Mouse (Mus musculus): ENCODE results near the gene AC140267.1. TPM values are rescaled to one million over a fixed set of nuclear protein-coding genes. Genes with fewer than 3 reads are reported as not detected.
A peak's percentile ranks its signal among the peaks of the same experiment; 100 is the strongest.

AC140267.1 gene
- polyA plus RNA-seq, 1 experiment from 2014 or later = not detected

DNA sequence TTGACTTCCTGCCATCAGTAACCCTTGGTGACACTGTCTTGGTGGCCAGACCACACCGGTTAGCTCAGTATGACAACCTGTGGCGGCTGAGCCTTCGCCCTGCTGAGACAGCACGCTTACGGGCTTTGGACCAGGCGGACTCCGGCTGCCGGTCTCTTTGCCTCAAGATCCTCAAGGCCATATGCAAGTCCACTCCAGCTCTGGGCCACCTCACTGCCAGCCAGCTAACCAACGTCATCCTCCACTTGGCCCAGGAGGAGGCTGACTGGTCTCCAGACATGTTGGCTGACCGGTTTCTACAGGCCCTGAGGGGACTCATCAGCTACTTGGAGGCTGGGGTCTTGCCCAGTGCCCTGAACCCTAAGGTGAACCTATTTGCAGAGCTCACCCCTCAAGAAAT, 14.0 kb downstream of the AC140267.1 start:
- ATAC-seq = no peak
- WGBS = 95% methylated on average over 10 of the region's 10 CpGs
- Histone ChIP-seq H3K4me3 (replicated peaks; ENCODE audit: low read length) (no peak overlapping the region), H3K27ac (ENCODE audit: low read length) (no peak overlapping the region), H3K36me3 (ENCODE audit: control insufficient read depth, insufficient read depth) (peaks cover 24% of the 10 kb centered on the region), H3K27me3 (replicated peaks; ENCODE audit: control insufficient read depth, insufficient read depth, low read length) (no peaks in the 10 kb centered on the region), H3K9ac (replicated peaks; ENCODE audit: low read depth, low read length) (no peak overlapping the region), H3K4me2 (ENCODE audit: low read length) (no peak overlapping the region), H3K4me1 (replicated peaks; ENCODE audit: control insufficient read depth, insufficient read depth, low read length) (peaks cover 8% of the 10 kb centered on the region), H3K9me3 (ENCODE audit: control insufficient read depth, low read length) (no peaks in the 10 kb centered on the region)

DNA sequence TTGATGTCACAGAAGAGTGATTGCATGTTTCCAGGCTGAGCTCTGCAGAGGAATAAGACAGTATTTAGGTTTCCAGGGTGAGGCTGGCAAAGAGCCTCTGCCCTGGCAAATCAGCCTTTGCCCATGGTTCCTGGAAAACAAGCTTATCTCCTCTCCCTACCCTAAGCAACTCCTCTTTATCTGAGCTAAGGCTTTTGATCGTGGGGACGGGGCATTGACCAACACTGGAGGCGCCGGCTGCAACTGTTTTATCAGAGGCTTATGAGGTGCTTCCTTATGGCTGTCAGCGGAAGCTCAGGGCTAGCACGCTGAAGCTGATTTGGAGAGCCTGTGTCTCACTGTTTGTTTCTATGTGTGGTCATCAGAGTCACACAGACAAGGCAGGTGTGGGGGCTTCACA, 15.0 kb downstream of the AC140267.1 start:
- H3K27me3 ChIP-seq (replicated peaks; ENCODE audit: control insufficient read depth, insufficient read depth, low read length) = no peaks in the 10 kb centered on the region
- WGBS = 92% methylated on average over 6 of the region's 6 CpGs
- no peak overlapping the region for H3K4me2 ChIP-seq (ENCODE audit: low read length)
- H3K4me1 ChIP-seq (replicated peaks; ENCODE audit: control insufficient read depth, insufficient read depth, low read length) = peaks cover 8% of the 10 kb centered on the region
- no peak overlapping the region for H3K9ac ChIP-seq (replicated peaks; ENCODE audit: low read depth, low read length)
- H3K4me3 ChIP-seq (replicated peaks; ENCODE audit: low read length) = no peak overlapping the region
- H3K9me3 ChIP-seq (ENCODE audit: control insufficient read depth, low read length) = no peaks in the 10 kb centered on the region
- H3K27ac ChIP-seq (ENCODE audit: low read length) = no peak overlapping the region
- peaks cover 24% of the 10 kb centered on the region for H3K36me3 ChIP-seq (ENCODE audit: control insufficient read depth, insufficient read depth)
- ATAC-seq = no peak

DNA sequence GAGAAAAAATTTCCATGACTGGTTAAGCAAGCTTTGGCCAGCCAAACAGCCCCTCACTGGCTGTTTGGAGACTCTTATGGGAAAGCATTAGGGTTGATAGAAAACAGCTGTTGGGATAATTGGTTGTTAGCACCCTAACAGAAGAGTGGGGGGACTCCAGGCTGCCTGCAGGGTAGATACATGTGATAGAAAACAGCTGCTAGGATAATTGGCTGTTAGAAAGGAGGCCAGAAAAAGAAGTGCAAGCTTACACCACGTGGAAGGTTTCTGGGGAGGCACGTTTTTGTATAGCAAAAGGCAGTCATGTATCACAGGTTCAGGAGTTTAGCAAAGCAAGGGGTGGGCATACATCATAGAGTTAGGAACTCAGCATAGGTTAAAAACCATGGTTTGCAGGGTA, 17.9 kb downstream of the AC140267.1 start:
- peaks cover 22% of the 10 kb centered on the region for H3K36me3 ChIP-seq (ENCODE audit: control insufficient read depth, insufficient read depth)
- WGBS = 29% methylated on average over 2 of the region's 2 CpGs
- no peak for ATAC-seq

DNA sequence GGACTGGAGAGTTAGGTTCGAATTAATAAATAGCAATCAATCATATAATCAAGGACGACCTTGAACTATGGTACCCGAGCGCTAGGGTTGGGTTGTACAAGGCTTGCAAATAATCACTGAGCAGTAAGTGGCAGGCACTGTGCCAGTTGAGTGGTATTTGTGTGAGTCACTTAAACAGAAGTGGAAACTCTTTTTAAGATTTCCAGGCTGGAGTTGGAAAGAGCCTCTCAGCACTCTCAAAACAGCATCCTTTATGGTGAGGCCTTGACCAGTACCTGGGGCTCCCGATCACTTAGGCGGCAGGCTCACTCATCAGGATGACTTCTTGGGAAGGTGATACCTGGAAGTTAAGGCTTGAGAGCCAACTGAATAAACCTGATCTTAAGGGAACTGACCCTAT, 18.6 kb downstream of the AC140267.1 start:
- WGBS = 51% methylated on average over 6 of the region's 6 CpGs
- Histone ChIP-seq H3K4me2 (ENCODE audit: low read length) (peak overlapping the region; percentile 81), H3K9me3 (ENCODE audit: control insufficient read depth, low read length) (no peaks in the 10 kb centered on the region), H3K4me1 (replicated peaks; ENCODE audit: control insufficient read depth, insufficient read depth, low read length) (peaks cover 31% of the 10 kb centered on the region), H3K4me3 (replicated peaks; ENCODE audit: low read length) (peak overlapping the region; percentile 100), H3K27me3 (replicated peaks; ENCODE audit: control insufficient read depth, insufficient read depth, low read length) (no peaks in the 10 kb centered on the region), H3K9ac (replicated peaks; ENCODE audit: low read depth, low read length) (peak overlapping the region; percentile 72), H3K27ac (ENCODE audit: low read length) (peak overlapping the region; percentile 99), H3K36me3 (ENCODE audit: control insufficient read depth, insufficient read depth) (peaks cover 17% of the 10 kb centered on the region)
- ATAC-seq = no peak

More for the DNA sequence above, 17.9 kb downstream of the AC140267.1 start:
- no peak overlapping the region; the same call in 1 of the 2 replicates for H3K27ac ChIP-seq (ENCODE audit: low read length)
- no peak overlapping the region for H3K4me2 ChIP-seq (ENCODE audit: low read length)
- H3K4me1 ChIP-seq (replicated peaks; ENCODE audit: control insufficient read depth, insufficient read depth, low read length) = peaks cover 31% of the 10 kb centered on the region
- H3K27me3 ChIP-seq (replicated peaks; ENCODE audit: control insufficient read depth, insufficient read depth, low read length) = no peaks in the 10 kb centered on the region
- no peak overlapping the region for H3K4me3 ChIP-seq (replicated peaks; ENCODE audit: low read length)
- H3K9me3 ChIP-seq (ENCODE audit: control insufficient read depth, low read length) = no peaks in the 10 kb centered on the region
- no peak overlapping the region for H3K9ac ChIP-seq (replicated peaks; ENCODE audit: low read depth, low read length)

DNA sequence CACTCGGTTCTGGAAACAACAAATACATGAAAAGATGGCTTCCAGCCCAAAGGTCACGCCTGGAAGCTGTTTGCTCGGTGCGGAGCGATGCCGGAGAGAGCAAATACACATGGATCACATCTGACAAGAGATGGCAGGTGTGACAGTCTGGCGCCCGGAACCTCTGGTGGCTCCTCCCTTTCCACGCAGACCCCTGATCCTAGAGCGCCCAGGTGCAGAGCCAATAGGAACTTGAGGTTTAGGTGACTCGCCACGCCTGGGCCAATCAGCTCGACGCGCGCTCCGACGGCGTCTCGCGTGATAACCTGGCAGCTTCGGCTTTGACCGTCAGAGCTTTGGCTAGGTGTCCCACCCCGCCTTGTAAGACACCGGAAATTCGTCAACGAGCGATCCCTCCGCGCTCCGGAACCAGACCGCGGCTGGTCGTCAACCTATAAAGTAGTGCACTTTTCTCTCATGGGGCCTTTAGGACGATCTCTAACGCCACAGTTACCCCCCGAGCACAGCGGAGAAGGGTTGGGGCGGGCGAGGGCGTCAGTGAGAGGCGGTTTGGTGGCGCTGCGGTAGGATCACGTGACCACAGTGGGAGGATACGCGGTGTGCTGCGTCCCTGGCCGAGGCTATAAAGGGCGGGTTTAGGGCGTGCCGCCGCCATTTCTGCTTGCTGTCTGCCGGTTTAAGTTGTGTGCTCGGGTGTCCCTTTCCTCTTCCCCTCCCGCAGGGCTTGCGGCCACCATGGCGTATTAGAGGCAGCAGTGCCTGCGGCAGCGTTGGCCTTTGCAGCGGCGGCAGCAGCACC, 19.4 kb downstream of the AC140267.1 start, which contains the start of gene Atf4:
Gene Atf4 (plus strand): TSS at position 338 of the 799 bp plus-strand sequence.
- Histone ChIP-seq H3K27me3 (replicated peaks; ENCODE audit: control insufficient read depth, insufficient read depth, low read length) (no peaks in the 10 kb centered on the region), H3K36me3 (ENCODE audit: control insufficient read depth, insufficient read depth) (peaks cover 14% of the 10 kb centered on the region)
- WGBS = under 1% methylated on average over 62 of the region's 62 CpGs

DNA sequence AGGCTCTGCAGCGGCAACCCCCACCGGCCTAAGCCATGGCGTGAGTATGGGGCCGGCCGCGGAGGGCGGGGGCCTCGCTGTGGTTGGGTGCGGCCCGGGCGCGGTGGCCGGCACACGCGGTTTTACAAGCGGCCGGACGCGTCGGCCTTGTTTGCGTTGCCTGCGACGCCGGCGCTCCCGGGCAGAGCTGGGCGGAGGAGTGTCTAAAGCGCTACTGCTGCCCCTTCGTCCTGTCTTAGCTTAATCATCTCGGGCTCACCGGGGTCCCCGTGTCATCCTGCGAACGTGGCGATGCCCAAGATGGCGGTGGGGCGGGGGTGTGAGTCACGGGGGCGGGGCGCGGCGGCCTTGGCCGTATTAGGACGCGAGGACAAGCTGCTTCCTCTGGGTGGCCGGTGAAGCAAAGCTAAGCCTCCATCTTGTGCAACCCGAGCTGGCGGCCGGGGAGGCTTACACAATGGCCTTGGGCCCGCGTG, 20.0 kb downstream of the AC140267.1 start:
- Histone ChIP-seq H3K36me3 (ENCODE audit: control insufficient read depth, insufficient read depth) (peaks cover 14% of the 10 kb centered on the region), H3K9me3 (ENCODE audit: control insufficient read depth, low read length) (no peaks in the 10 kb centered on the region), H3K27me3 (replicated peaks; ENCODE audit: control insufficient read depth, insufficient read depth, low read length) (no peaks in the 10 kb centered on the region), H3K9ac (replicated peaks; ENCODE audit: low read depth, low read length) (peak overlapping the region; percentile 100), H3K4me3 (replicated peaks; ENCODE audit: low read length) (peak overlapping the region; percentile 100), H3K4me1 (replicated peaks; ENCODE audit: control insufficient read depth, insufficient read depth, low read length) (peaks cover 31% of the 10 kb centered on the region), H3K4me2 (ENCODE audit: low read length) (peak overlapping the region; percentile 81), H3K27ac (ENCODE audit: low read length) (peak overlapping the region; percentile 99)
- under 1% methylated on average over 51 of the region's 51 CpGs for WGBS
- ATAC-seq = peak; percentile 15; the same call in 1 of the 2 replicates

More for the DNA sequence above, 19.4 kb downstream of the AC140267.1 start, which contains the start of gene Atf4:
- H3K4me1 ChIP-seq (replicated peaks; ENCODE audit: control insufficient read depth, insufficient read depth, low read length) = peaks cover 31% of the 10 kb centered on the region
- H3K27ac ChIP-seq (ENCODE audit: low read length) = peak within 1 kb of the TSS; percentile 99
- peak within 1 kb of the TSS; percentile 100 for H3K4me3 ChIP-seq (replicated peaks; ENCODE audit: low read length)
- peak within 1 kb of the TSS; percentile 81 for H3K4me2 ChIP-seq (ENCODE audit: low read length)
- peak; percentile 97 for ATAC-seq
- H3K9me3 ChIP-seq (ENCODE audit: control insufficient read depth, low read length) = no peaks in the 10 kb centered on the region
- peak within 1 kb of the TSS; percentile 100 for H3K9ac ChIP-seq (replicated peaks; ENCODE audit: low read depth, low read length)

DNA sequence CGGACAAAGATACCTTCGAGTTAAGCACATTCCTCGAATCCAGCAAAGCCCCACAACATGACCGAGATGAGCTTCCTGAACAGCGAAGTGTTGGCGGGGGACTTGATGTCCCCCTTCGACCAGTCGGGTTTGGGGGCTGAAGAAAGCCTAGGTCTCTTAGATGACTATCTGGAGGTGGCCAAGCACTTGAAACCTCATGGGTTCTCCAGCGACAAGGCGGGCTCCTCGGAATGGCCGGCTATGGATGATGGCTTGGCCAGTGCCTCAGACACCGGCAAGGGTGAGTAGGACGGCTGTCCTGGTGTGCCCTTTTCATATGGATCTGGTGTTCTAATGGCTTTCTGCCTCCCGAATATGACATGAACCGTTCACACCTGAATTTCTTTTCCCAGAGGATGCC, 20.6 kb downstream of the AC140267.1 start:
- no peak for ATAC-seq
- H3K27ac ChIP-seq (ENCODE audit: low read length) = peak overlapping the region; percentile 99
- no peaks in the 10 kb centered on the region for H3K27me3 ChIP-seq (replicated peaks; ENCODE audit: control insufficient read depth, insufficient read depth, low read length)
- 10% methylated on average over 16 of the region's 16 CpGs for WGBS
- H3K4me2 ChIP-seq (ENCODE audit: low read length) = peak overlapping the region; percentile 78
- no peaks in the 10 kb centered on the region for H3K9me3 ChIP-seq (ENCODE audit: control insufficient read depth, low read length)
- peak overlapping the region; percentile 100 for H3K4me3 ChIP-seq (replicated peaks; ENCODE audit: low read length)
- H3K4me1 ChIP-seq (replicated peaks; ENCODE audit: control insufficient read depth, insufficient read depth, low read length) = peaks cover 34% of the 10 kb centered on the region
- peak overlapping the region; percentile 100 for H3K9ac ChIP-seq (replicated peaks; ENCODE audit: low read depth, low read length)
- H3K36me3 ChIP-seq (ENCODE audit: control insufficient read depth, insufficient read depth) = peaks cover 14% of the 10 kb centered on the region

DNA sequence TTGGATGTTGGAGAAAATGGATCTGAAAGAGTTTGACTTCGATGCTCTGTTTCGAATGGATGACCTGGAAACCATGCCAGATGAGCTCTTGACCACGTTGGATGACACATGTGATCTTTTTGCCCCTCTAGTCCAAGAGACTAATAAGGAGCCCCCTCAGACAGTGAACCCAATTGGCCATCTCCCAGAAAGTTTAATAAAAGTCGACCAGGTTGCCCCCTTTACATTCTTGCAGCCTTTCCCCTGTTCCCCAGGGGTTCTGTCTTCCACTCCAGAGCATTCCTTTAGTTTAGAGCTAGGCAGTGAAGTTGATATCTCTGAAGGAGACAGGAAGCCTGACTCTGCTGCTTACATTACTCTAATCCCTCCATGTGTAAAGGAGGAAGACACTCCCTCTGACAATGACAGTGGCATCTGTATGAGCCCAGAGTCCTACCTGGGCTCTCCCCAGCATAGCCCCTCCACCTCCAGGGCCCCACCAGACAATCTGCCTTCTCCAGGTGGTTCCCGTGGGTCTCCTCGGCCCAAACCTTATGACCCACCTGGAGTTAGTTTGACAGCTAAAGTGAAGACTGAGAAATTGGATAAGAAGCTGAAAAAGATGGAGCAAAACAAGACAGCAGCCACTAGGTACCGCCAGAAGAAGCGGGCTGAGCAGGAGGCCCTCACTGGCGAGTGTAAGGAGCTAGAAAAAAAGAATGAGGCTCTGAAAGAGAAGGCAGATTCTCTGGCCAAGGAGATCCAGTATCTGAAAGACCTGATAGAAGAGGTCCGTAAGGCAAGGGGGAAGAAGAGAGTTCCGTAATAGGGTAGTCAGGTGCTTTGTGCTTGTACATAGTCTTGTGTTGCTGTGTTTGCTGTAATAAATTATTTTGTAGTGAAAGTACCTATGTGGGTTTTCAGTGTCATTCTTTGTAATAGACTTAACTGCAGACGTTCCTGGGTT, 21.3 kb downstream of the AC140267.1 start:
- peaks cover 14% of the 10 kb centered on the region for H3K36me3 ChIP-seq (ENCODE audit: control insufficient read depth, insufficient read depth)
- 60% methylated on average over 12 of the region's 12 CpGs for WGBS
- peak overlapping the region; percentile 78 for H3K4me2 ChIP-seq (ENCODE audit: low read length)
- H3K27me3 ChIP-seq (replicated peaks; ENCODE audit: control insufficient read depth, insufficient read depth, low read length) = no peaks in the 10 kb centered on the region
- H3K27ac ChIP-seq (ENCODE audit: low read length) = peak overlapping the region; percentile 99; the same call in 1 of the 2 replicates
- H3K9ac ChIP-seq (replicated peaks; ENCODE audit: low read depth, low read length) = peak overlapping the region; percentile 100
- H3K4me1 ChIP-seq (replicated peaks; ENCODE audit: control insufficient read depth, insufficient read depth, low read length) = peaks cover 34% of the 10 kb centered on the region
- peak overlapping the region; percentile 100 for H3K4me3 ChIP-seq (replicated peaks; ENCODE audit: low read length)
- no peak for ATAC-seq
- H3K9me3 ChIP-seq (ENCODE audit: control insufficient read depth, low read length) = no peaks in the 10 kb centered on the region

All from forebrain, embryonic 16.5 days (tissue).